Mouse (Mus musculus) retina, postnatal 1 day (tissue): Measurements from ENCODE around the gene Fmnl1.

Source experiments
- DNase-seq: peaks from one replicate; pipeline ENCODE4 v3.0.0-alpha.2; 2012

Fmnl1 gene

DNA sequence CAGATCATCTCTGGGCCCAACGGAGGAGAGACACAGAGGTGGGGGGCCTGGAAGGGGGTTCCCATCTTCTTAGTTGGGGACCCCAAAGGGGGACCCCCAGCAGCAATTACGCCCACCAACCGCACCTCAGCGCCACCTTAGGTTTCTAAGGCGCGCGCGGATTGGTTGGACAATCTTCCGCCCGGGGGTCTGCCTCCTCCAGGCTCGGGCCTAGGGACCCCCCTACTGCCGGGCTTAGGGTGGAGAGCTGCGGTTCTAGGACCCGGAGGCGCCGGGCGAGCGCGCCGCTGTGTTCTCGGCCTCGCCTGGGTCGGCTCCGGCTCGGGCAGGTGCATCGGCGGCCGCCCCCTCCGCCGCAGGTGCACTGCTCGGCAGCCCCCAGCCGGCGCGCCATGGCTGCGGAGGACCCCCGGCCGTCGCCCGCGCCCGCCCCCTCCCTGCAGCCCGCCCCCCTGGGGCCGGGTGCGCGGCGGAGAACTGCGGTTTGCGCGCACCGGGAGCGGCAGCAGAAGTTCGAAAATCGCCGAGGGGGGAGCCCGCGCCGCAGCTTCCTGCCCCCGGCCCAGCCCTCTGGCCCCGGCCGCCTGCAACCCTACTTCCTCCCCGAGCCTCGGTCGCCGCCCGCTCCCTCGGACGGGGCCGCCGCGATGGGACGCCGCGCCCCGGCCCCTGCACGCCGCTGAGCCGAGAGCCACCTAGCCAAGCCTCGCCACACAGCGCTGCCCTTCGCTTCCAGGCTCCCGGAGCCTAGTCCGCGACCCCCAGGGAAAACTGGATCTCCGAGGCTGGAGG, at the start of gene Fmnl1:
Fmnl1 (plus strand) TSS at position 614 of the 792 bp plus-strand sequence.
- DNase-seq: peak; percentile 76

DNA sequence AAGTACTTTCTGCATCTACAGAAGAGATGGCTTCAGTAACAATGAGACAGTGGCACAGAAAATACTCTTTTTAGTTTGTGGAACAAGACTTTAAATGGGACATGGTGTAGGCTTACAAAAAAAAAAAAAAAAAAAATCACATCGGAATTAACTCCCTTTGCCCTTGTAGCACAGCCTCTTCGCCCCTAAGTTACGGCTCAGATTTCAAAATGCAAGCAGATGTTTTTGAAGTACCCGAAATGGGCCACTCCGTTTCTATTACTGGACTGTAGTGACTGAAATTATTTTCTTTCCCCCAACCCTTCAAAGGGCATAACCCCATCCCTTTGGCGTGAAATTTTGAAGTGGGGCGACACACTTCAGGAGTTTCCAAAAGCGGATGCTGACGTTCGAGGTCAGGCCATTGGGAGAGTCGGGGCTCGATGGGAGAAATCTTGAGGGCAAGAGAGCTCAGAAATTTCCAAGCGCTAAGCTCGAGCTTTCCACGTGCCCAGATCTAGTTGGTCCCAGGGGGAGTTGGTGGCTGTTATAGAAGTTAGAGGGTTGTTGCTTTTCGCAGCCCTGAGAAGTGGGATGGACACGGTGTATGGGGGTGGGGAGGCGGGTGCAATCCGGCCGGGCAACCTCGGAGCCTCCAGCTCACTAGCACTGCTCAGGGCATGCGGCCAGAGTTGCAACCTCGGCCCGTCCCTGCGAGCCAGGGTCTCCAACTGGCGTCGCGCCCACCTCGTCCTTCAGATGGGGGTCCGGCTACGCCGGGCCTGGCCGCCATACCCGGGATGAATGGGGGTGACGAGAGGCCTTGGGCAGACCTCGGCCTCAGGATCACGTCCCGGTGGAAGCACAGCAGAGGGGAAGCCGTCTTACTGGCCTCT, 39.0 kb upstream of the Fmnl1 start, which contains the start of gene Hexim2:
Hexim2 (plus strand) TSS at position 729 of the 875 bp plus-strand sequence.
- no peak for DNase-seq

DNA sequence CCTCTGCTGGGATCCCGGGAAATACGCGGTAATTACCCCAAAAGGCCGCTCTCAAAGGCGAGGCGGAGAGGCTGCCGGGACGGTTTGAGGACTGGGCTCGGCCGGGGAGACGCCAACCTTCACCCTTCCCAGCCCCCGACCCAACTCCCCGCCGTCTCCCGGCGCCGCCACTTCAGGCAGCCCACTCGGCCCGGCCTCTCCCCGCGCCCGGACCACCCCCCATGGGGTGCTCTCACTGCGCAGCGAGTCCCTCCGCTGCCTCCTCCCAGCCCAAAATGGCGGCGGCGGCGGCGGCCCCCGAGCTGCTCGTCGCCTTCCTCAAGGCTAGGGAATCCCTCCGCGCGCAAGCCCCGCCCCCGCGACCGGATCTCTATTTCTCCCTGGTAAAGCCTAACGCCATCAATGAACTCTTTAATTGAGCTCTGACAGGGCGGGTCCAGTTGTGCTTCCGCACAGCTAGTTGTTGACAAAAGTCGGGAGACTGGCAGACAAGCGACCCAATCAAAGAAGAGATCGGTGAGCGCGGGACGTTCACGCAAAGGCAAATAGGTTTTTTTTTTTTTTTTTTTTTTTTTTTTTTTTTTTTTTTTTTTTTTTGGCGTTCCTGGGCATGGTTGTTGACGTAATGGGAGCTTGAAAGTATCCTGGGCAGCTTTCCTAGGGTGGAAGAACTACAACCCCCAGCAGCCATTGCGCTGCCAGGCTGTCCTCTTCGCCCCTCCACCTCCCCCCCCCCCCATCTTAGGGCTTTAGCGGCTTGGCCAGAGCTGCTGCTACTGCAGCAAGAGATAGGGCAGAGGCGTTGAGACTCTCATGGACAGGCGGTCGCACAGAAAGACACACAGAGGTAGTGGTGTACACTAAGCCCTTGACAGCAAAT, 38.1 kb upstream of the Fmnl1 start:
- peak; percentile 100 for DNase-seq

DNA sequence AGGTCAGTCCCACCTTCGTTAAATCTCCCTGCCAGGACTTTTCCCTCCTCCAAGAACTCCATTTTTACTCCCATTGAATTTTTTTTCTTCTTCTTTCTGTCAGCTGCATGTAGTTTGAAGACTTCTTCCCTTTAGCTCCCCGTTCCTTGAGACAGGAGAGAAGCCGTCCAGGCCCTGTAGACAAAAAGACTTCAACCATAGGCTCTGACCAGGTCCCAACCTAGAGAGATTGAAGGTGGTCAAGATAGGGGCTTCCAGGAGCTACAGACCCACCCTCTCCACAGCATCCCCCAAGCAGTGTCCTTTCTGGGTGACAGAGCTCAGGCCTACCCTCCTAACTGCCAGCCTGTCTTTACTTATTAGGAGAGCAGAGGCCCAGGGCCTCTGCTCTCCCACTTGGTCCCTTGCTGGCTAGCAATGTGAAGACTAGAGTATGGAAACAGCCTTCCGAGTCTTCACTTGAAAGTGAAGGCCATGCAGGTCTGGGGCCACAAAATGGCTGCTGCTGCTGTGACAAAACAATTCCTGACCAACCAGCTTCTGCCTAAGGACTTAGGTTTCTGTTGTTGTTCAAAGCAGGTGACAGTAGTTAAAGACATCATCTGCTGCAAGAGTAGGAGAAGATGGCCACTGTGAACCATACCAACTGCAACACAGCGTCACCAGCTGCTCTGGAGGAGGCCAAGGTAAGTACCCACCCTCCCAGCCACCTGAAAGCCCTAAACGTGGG, 37.3 kb upstream of the Fmnl1 start:
- peak; percentile 40 for DNase-seq

DNA sequence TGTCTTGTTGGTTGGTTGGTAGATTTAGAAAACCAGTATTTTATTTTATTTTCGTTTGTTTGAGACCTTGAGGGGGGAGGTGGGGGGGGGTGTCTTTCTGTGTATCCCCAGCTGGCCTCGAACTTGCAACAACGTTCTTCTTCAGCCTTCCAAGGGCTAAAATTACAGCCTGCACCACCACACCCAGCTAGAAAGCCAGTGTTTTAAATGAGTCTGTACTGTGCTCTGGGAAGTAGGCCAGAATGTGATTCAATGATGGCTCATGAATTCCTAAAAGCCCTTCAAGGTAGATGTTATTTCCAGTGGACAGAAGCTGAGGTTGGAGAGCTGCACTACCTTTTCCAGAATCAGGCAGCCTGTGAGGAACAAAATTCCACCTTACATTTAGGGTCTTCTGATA, 36.7 kb upstream of the Fmnl1 start:
- DNase-seq: no peak

DNA sequence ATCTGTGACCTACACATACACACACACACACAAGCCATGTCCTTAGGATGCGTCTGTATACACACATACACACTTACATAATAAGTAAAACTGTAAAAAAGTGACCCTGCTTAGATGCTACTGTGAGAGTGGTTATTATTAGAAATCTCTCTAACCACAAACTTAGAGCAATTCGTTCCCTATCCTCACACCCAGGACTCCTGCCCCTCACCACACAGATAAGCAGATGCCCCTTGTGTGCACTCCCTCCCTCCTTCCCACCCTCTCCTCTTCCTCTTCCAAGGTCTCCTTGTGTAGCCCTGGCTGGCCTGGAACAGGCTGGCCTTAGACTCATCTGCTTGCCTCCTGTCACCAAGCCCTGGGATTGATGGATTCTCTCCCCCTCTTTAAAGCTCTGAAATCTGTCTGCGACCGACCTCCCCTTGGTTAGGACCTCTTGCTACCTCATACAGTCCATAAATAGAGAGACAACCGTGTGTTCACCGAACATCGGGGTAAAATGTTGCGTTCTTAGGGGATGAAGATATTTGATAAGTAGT, 34.8 kb upstream of the Fmnl1 start:
- DNase-seq: no peak

DNA sequence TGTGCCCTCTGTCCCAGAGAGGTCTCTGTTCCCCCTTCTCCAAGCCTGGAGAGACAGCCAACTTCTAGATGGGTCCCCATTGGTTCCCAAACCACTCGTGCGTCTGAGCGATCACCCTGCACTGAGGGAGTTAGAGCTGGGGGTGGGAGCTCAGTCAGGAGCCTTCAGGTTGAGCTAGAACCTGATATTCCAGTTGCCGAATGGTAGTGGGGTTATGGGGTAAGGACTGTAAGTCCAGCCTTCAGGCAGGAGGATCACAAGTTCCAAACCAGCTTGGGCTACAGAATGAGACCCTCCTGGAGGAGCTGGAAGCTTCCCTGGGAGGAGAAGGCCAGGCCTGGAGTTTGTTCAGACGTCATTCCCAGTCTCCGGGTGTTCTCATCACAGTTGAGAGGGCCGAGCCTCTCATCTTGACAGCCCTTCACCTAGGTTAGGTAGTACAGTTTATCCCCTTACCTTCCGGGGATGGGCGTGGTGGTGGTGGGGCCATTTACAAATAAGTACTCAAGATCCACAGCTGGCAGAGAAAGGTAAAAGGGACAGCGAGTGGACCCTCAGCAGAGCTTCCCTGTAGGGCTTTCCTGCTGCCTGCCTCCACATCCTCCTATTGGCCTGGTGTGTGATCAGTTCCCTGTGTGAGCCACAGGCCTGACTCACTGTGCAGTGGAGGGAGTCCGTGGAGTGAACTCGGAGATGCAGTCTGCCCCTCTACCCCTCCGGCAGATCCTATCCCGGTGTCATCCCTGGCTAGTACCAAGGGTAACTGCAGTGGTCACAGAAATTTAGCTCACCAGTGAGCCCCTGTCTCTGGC, 30.8 kb upstream of the Fmnl1 start:
- DNase-seq: no peak

DNA sequence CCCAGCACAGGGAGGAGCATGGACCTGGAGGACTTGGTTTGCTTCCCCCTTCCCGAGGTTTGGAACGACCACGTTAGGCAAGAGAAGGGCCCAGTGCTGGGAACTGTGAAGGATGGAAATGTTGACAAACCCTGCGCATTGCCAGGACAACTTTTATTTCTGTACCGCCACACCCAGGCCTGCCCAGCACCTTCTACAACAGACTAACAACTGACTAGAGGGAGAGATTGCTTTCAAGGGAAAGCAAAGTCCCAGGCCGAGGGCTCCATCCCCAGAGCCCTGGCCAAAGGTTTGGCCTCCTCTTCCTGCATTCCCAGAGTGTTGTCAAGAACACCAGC, 30.2 kb upstream of the Fmnl1 start:
- DNase-seq: no peak

DNA sequence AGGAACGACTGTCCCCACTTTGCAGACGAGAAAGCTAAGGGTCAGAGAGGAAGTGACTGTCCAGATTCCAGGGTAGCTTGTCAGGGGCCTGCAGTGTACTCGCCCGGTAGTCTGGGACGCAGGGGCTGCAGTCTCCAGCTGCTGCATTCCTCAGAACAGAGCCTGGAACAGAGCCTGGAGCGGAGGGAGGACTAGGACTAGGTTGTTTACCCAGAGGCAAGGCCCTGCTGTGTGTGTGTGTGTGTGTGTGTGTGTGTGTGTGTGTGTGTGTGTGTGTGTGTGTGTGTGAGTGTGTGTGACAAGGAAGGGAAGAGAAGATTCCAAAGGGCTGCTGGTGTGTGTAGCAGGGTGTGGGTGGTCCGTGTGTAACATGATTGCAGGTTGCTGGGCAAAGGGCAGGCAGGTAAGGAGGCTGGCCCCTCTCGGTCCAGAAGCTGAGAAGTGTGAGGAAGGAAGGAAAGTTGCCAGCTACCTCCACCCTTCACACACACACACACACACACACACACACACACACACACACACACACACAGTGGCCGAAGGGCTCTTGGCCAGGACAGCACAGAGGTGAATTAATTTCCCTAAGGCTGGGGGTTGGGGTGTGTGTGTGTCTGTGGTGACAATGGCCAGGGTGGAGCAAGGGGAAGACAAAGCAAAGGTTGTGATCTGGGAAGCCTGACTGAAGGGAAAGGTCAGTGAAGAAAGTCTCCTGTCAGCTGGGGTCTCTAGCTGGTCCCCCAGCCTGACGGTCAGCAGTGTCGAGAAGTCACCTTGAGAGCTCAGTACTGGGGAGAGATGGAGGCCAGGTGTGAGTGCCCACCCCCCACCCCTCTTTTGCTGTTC, 29.6 kb upstream of the Fmnl1 start:
- peak; percentile 26 for DNase-seq

DNA sequence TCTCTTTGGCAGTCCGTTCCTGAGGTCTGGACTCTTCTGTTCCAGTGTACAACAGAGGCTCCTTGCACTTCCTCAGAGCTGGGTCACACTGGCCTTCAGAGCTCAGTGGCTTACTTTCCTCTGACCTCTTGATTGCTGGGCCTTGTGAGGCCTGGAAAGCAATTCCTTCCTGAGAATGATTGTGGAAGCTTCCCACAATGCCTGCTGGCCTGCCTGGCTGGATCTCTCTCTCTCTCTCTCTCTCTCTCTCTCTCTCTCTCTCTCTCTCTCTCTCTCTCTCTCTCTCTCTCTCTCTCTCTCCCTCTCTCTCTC, 29.0 kb upstream of the Fmnl1 start:
- DNase-seq: no peak

DNA sequence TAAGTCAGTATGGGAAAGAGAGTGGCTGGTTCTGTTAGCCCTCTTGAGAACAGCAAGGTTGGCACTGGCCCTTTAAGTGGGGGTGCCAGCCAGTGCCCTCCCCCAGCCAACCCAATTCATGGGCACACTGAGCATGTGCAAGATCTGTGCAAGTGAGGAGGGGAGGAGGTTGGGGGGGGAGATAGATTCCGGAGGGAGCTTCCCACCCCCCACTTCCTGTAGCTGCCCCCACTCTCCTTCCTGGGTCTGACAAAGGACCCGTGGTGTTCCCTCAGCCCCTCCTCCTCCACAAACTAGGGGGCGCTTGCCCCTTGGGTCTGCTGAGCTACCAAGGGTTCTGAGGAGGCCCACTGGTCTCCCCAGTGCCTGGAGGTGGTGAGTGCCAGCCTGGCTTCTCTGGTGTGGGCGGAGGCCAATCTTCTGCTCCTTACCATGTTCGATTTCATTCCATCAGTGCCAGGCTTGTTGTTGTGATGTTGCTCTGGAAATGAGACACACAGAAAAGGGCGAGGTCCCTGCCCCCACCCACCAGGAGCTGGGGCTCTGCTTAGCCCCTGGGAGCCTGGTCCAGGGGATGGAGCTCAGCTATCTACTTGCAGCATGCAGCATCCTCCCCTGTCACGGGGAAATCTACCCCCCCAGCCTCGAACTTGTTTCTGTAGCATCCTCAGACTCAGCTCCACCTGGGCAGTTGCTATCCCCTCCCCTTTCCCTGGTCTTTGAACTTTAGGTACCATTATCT, 28.3 kb upstream of the Fmnl1 start:
- DNase-seq: peak; percentile 94

DNA sequence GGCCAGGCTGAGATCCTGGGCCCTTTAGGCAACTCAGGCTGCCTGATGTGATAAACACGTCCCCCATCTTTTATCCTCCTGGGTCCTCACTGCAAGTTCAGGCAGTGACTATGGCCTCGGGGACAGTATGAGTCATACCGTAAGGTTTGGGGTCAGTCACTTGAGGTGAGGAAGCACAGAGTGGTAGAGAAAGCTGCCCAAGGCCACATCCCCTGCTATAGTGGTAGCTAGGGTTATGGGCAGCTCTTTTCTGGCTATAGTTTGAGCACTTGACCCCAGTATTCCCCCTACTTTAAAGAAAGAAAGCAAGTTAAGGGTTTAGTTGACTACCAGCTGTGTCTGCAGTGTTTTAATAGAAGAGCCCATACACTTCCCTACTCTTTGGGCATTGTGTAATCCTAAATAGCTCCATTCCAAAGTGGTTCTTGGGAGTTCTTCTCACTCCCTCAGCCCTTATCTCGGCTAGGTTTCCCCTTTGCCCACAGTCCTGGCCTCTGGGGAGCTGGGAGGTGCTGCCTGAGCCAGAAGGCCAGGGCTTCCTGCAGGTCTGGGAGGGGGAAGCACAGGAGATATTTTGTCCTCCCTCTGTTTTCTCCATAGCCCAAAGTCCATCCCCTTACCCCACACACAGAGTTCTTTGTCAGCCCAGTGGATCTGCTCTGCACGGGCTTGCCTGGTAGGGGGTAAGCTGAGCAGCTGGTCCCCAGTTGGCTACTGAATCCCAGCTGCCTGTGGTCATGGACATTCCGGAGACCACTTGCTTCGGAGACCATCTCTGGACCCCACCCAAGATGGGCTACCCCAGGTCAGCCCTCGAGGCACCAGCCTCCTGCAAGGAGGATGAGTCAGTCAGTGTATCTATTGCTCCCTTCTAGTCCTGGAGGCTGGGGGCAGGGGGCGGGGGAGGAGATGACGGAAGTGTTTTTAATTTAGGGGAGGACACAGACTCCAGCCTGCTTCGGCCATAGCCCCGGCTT, 26.3 kb upstream of the Fmnl1 start:
- peak; percentile 66 for DNase-seq

DNA sequence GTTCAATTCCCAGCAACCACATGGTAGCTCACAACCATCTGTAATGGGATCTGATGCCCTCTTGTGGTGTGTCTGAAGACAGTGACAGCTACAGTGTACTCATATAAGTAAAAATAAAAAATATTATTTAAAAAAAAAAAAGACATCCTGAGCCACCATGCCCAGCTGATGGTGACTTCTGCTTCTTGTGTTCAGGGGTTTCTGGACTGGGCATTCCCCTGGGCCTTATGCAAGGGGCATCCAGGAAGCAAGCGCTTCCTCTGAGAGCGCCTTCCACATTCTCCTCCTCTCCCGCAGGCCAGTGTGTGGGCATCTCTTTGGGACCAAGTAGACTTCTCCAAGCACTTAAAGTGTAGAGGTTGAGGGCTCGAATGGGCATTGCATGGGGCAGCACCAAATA, 24.5 kb upstream of the Fmnl1 start:
- DNase-seq: no peak

DNA sequence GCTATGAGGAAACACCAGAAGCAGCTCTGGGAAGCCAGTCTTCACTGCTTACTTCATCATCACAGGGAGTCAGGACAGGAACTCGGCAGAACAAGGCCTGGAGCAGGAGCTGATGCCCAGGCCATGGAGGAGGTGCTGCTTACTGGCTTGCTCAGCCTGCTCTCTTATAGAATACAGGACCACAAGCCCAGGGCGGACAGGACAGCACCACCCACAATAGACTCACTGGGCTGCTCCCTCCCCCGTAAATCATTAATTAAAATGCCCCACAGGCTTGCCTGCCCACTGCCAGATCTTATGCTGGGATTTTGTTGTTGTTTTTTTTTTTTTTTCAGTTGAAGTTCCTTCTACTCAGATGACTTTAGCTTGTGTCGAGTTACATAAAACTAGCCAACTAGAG, 23.1 kb upstream of the Fmnl1 start:
- no peak for DNase-seq

DNA sequence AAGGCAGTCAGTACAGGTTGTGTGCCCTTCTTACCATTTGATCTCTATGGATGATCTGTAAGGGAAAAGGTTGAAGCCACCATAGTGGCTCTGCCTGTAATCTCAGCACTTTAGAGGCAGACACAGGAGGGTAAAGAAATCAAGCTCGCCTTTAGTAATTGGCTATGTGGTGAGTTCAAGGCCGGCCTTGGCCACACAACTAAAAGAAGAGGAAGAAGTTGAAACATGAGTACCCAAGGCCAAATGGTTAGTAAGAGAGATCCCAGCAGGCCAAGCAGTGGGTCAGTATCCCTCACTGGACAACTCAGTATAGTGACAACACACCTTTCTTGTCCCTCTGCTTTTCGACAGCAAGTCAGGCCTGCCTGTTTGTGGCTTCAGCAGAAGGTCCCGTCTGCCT, 21.1 kb upstream of the Fmnl1 start:
- DNase-seq: no peak

DNA sequence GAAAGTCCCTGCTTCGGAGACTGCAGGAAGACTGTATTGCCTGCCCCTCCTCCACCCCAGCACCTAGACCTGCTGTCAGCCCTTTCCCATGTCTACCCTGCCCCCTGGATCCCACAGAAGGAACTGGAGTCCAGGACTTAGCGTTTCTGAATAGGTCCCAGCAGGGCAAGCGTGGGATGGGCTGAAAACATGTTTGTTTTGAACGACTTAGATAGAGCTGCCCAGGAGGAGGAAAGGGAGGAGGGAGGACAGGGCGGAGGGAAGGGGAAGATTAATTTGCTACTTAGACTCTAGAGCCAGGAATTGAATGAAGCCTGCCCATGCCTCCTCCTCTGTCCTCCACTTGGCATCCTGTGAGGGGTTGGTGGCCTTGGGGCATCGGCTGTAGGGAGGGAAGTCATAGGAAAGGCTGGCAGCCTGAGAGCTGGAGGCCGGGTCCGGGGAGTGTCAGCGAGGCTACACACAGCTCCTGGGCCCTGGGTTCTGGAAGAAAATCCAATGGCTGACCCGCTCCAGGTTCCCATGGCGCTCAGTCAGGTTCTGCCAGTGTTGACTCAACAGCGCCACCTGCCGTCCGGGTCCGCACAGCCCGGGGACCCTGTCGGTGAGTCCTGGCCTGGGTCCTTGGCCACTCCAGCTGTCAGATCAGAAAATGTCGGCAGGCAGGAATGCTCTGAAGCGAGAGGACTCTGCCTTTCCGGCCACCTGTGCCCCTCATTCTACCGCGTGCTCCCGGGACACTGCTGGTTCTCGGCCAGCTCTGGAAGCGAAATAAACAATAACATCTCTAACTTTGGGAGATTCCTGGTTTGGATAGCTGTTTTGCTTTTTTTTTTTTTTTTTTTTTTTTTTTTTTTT, 12.1 kb upstream of the Fmnl1 start:
- peak; percentile 94 for DNase-seq

DNA sequence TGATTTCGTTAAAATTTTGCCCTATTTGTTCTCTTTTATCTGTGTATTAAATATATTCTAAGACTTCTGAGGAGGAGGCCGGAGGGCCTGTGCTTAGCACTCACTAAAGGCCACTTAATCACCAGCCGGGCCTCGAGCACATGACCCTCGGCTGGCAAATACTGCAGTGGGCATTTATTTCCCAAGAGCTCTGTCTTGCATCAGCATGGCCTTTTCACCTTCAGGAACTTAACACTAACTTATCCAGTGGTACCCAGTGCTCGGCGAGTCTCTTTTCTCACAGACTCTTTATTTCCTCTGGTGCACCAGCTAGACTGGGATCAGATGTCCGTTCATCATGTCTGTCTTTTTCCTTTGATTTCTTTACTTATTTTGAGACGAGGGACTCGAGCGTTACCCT, 10.2 kb upstream of the Fmnl1 start:
- no peak for DNase-seq
